Mouse (Mus musculus) embryo, embryonic 9.5 days (tissue): ENCODE measurements around the gene Ehf.
A peak's percentile ranks its signal among the peaks of the same experiment; 100 is the strongest.

Experiments
- DNase-seq: peaks from one replicate; pipeline ENCODE4 v3.0.0-alpha.2; 2017; ENCODE audit errors: extremely low spot score

The Ehf gene

GRCm38 (mm10) chr2:103214861-103215260, 88.2 kb downstream of the Ehf start:
- peak; percentile 12 for DNase-seq

- no peak for DNase-seq
Observed at GRCm38 (mm10) chr2:103213547-103213946, 89.5 kb downstream of the Ehf start.
